Mouse (Mus musculus): ENCODE data around the gene Ube2m. TPM values are rescaled to one million over a fixed set of nuclear protein-coding genes. Genes with fewer than 3 reads are reported as not detected.

Ube2m gene
- polyA plus RNA-seq, 1 experiment from 2014 or later = 104 TPM

DNA sequence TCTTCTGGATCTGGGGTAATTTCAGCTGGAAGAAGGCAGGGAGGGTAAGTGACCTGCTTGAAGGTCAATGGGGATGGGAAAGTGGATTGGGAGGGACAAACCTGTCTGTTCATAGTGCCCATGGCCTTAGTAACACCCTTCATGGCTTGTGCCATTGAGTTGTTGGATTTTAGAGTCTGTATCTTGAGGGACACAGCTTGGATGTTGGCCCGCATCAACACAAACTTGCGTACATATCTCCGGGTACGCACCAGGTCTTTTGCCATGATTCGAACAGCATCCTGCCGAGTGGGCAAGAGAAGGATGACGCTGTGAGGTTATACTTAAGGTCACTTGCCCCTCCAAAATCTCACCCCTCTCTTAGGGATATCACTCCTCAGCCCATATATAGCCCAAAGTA, 5.5 kb downstream of the Ube2m start:
- no peak for ATAC-seq (ENCODE audit: insufficient number of reproducible peaks, low FRiP score, low TSS enrichment, low read depth)

GRCm38 (mm10) chr7:13031983-13032382, 6.1 kb downstream of the Ube2m start:
- no peak for ATAC-seq (ENCODE audit: insufficient number of reproducible peaks, low FRiP score, low TSS enrichment, low read depth)
- Histone ChIP-seq H3K9ac (no peak overlapping the region), H3K4me2 (no peak overlapping the region), H3K9me3 (no peaks in the 10 kb centered on the region), H3K4me3 (no peak overlapping the region), H3K27me3 (no peaks in the 10 kb centered on the region), H3K27ac (no peak overlapping the region), H3K4me1 (peaks cover 37% of the 10 kb centered on the region), H3K36me3 (peaks cover 83% of the 10 kb centered on the region)
- 82% methylated on average over 2 of the region's 2 CpGs for WGBS

More for the DNA sequence above, 5.5 kb downstream of the Ube2m start:
- Histone ChIP-seq H3K27me3 (no peaks in the 10 kb centered on the region), H3K4me2 (no peak overlapping the region), H3K4me1 (peaks cover 36% of the 10 kb centered on the region), H3K36me3 (peaks cover 78% of the 10 kb centered on the region), H3K27ac (no peak overlapping the region), H3K4me3 (no peak overlapping the region), H3K9me3 (no peaks in the 10 kb centered on the region), H3K9ac (no peak overlapping the region)
- WGBS = 90% methylated on average over 7 of the region's 7 CpGs

- Histone ChIP-seq H3K27ac (no peak overlapping the region), H3K27me3 (no peaks in the 10 kb centered on the region), H3K4me3 (no peak overlapping the region), H3K9me3 (no peaks in the 10 kb centered on the region), H3K36me3 (peaks cover 87% of the 10 kb centered on the region), H3K4me2 (no peak overlapping the region), H3K9ac (no peak overlapping the region), H3K4me1 (peaks cover 37% of the 10 kb centered on the region)
- WGBS = 67% methylated on average over 5 of the region's 5 CpGs
- no peak for ATAC-seq (ENCODE audit: insufficient number of reproducible peaks, low FRiP score, low TSS enrichment, low read depth)
Observed at GRCm38 (mm10) chr7:13031069-13031468, 7.0 kb downstream of the Ube2m start.

DNA sequence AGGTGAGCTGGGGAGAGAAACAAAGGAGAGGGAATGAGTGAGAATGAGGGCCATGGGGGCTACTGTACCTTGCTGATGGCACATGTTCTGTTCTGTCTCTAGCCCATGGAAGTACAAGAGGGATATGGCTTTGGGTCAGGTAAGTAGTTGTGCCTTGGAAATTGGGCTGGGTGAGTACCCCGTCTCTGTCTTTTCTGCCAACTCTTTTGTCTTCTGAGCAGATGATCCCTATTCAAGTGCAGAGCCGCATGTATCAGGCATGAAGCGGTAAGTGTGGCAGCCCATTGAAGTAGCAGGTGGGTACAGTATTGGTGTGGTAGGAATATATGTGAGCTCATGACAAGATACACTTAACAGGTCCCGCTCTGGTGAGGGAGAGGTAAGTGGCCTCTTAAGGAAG, 9.1 kb downstream of the Ube2m start:
- no peak overlapping the region for H3K4me3 ChIP-seq
- no peak for ATAC-seq (ENCODE audit: insufficient number of reproducible peaks, low FRiP score, low TSS enrichment, low read depth)
- H3K27me3 ChIP-seq = no peaks in the 10 kb centered on the region
- peaks cover 81% of the 10 kb centered on the region for H3K36me3 ChIP-seq
- no peaks in the 10 kb centered on the region for H3K9me3 ChIP-seq
- no peak overlapping the region for H3K4me2 ChIP-seq
- H3K9ac ChIP-seq = no peak overlapping the region
- peaks cover 33% of the 10 kb centered on the region for H3K4me1 ChIP-seq
- 93% methylated on average over 4 of the region's 4 CpGs for WGBS
- no peak overlapping the region for H3K27ac ChIP-seq

- Histone ChIP-seq H3K27me3 (no peaks in the 10 kb centered on the region), H3K9ac (peak overlapping the region; percentile 95), H3K4me3 (peak overlapping the region; percentile 97), H3K9me3 (no peaks in the 10 kb centered on the region), H3K4me1 (peaks cover 29% of the 10 kb centered on the region), H3K36me3 (peaks cover 52% of the 10 kb centered on the region), H3K27ac (peak overlapping the region; percentile 100; the same call in 1 of the 2 replicates), H3K4me2 (peak overlapping the region; percentile 89)
- no peak for ATAC-seq (ENCODE audit: insufficient number of reproducible peaks, low FRiP score, low TSS enrichment, low read depth)
- WGBS = 28% methylated on average over 4 of the region's 4 CpGs
Observed at GRCm38 (mm10) chr7:13025511-13026112, 12.5 kb downstream of the Ube2m start.

DNA sequence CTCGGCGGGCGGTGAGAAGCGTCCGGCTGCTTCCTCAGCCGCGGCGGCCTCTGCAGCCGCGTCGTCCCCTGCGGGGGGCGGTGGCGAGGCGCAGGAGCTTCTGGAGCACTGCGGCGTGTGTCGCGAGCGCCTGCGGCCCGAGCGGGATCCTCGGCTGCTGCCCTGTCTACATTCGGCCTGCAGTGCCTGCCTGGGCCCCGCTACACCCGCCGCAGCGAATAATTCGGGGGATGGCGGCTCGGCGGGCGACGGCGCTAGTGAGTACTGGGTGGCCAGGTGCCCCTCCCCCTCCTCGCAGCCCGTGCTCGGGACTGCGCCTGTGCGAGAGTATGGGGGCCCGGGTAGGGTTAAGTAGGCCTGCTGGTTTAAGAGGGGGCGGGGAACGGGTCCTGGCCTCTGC, 13.3 kb downstream of the Ube2m start:
- peaks cover 29% of the 10 kb centered on the region for H3K4me1 ChIP-seq
- H3K4me3 ChIP-seq = peak overlapping the region; percentile 97
- WGBS = under 1% methylated on average over 41 of the region's 44 CpGs
- H3K9ac ChIP-seq = peak overlapping the region; percentile 95
- H3K4me2 ChIP-seq = peak overlapping the region; percentile 89
- H3K9me3 ChIP-seq = no peaks in the 10 kb centered on the region
- no peaks in the 10 kb centered on the region for H3K27me3 ChIP-seq
- peak overlapping the region; percentile 100 for H3K27ac ChIP-seq
- peak; percentile 56 for ATAC-seq (ENCODE audit: insufficient number of reproducible peaks, low FRiP score, low TSS enrichment, low read depth)
- peaks cover 44% of the 10 kb centered on the region for H3K36me3 ChIP-seq

- Histone ChIP-seq H3K4me2 (peak overlapping the region; percentile 89), H3K9ac (peak overlapping the region; percentile 95), H3K36me3 (peaks cover 37% of the 10 kb centered on the region), H3K4me3 (peak overlapping the region; percentile 97), H3K4me1 (peaks cover 29% of the 10 kb centered on the region), H3K27ac (peak overlapping the region; percentile 100), H3K9me3 (no peaks in the 10 kb centered on the region), H3K27me3 (no peaks in the 10 kb centered on the region)
- ATAC-seq (ENCODE audit: insufficient number of reproducible peaks, low FRiP score, low TSS enrichment, low read depth) = peak; percentile 91
- under 1% methylated on average over 90 of the region's 95 CpGs for WGBS
Observed at GRCm38 (mm10) chr7:13023928-13024731, 13.9 kb downstream of the Ube2m start.

GRCm38 (mm10) chr7:13022773-13023535, 15.1 kb downstream of the Ube2m start:
- WGBS = 3% methylated on average over 31 of the region's 31 CpGs
- peak overlapping the region; percentile 100 for H3K27ac ChIP-seq
- peak overlapping the region; percentile 89 for H3K4me2 ChIP-seq

GRCm38 (mm10) chr7:13015217-13015616, 22.9 kb downstream of the Ube2m start:
- Histone ChIP-seq H3K27me3 (no peaks in the 10 kb centered on the region), H3K9me3 (no peaks in the 10 kb centered on the region), H3K4me1 (peaks cover 6% of the 10 kb centered on the region), H3K27ac (no peak overlapping the region), H3K36me3 (no peaks in the 10 kb centered on the region), H3K9ac (no peak overlapping the region), H3K4me2 (no peak overlapping the region), H3K4me3 (no peak overlapping the region)
- ATAC-seq (ENCODE audit: insufficient number of reproducible peaks, low FRiP score, low TSS enrichment, low read depth) = no peak
- 85% methylated on average over 1 of the region's 1 CpGs for WGBS

More at GRCm38 (mm10) chr7:13022773-13023535, 15.1 kb downstream of the Ube2m start:
- peak overlapping the region; percentile 97 for H3K4me3 ChIP-seq
- no peaks in the 10 kb centered on the region for H3K27me3 ChIP-seq
- H3K36me3 ChIP-seq = peaks cover 25% of the 10 kb centered on the region
- H3K9me3 ChIP-seq = no peaks in the 10 kb centered on the region
- peak; percentile 63 for ATAC-seq (ENCODE audit: insufficient number of reproducible peaks, low FRiP score, low TSS enrichment, low read depth)
- peak overlapping the region; percentile 44 for H3K9ac ChIP-seq
- peaks cover 29% of the 10 kb centered on the region for H3K4me1 ChIP-seq

DNA sequence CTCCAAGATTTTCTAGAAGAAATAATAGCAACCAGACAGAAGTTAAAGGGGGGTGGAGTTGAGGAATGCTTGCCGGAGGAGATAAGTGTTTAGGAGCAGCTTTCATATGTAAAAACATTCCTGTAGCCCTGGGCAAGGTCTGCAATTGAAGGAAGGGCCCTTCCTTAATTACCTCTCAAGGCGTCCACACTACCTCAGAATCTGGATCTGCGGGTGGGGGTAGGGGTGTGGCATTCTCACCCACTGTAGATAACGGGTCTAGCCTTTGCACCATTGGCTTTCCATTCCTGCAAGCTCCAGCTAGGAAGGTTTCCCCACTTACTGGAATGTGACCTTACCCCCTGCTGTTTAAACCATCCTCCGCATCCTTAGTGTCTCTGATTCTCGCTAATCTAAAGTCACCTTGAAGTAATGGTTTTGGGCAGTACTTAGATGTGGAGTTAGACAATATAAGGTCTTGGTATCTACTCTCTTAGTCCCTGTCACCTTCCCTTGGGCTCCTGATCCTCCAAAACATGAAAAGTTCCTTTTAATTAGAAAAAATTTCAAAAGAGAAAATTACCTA, 23.7 kb downstream of the Ube2m start:
- Histone ChIP-seq H3K27ac (no peak overlapping the region), H3K9ac (no peak overlapping the region), H3K4me2 (no peak overlapping the region), H3K4me3 (no peak overlapping the region), H3K4me1 (peaks cover 7% of the 10 kb centered on the region), H3K36me3 (no peaks in the 10 kb centered on the region), H3K27me3 (no peaks in the 10 kb centered on the region), H3K9me3 (no peaks in the 10 kb centered on the region)
- no peak for ATAC-seq (ENCODE audit: insufficient number of reproducible peaks, low FRiP score, low TSS enrichment, low read depth)
- 32% methylated on average over 6 of the region's 6 CpGs for WGBS

DNA sequence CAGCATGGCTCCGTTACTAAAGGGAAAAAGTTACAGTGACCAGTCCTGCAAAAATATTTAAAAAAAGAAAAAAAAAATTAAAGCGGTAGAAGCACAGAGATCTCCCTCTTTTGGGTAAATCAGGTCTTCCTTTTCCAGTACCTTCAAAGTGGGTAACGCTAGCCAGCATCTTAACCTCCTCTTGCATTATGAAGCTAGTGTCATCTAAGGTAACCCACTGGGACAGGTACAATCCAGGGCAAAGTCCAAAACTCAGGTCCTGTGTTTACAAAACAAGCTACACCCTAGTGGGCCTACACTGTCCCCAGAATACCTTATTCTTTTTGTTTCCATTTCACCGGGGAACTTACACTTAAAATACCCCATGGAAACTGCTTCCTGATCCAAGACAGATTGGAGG, 24.4 kb downstream of the Ube2m start:
- Histone ChIP-seq H3K4me3 (no peak overlapping the region), H3K36me3 (no peaks in the 10 kb centered on the region), H3K27me3 (no peaks in the 10 kb centered on the region), H3K9me3 (no peaks in the 10 kb centered on the region), H3K4me2 (no peak overlapping the region), H3K27ac (no peak overlapping the region), H3K4me1 (peaks cover 10% of the 10 kb centered on the region), H3K9ac (no peak overlapping the region)
- whole genome bisulfite sequencing = 59% methylated on average over 4 of the region's 4 CpGs
- no peak for ATAC-seq (ENCODE audit: insufficient number of reproducible peaks, low FRiP score, low TSS enrichment, low read depth)

Measured in limb, embryonic 15.5 days (tissue).